Mouse (Mus musculus) left cerebral cortex, postnatal 36 days (tissue): ENCODE measurements at regions not wholly inside any gene's neighbourhood (a gene's known extent, or its start where the extent isn't known, plus 50 kb on each side); places are given as distances from the start of the nearest gene placed in this dataset.

ENCODE experiments used
- DNase-seq, 2 experiments: peaks; one replicate each; pipeline ENCODE4 v3.0.0; 2021 to 2022; ENCODE audit warnings: low spot score in 2 of 2, mixed read lengths in 1 of 2
- intact Hi-C: fragments of 180-260 bp; cut with DNase I; formaldehyde crosslinking; loops from one replicate; pipeline ENCODE4 v1.15.1; 2025

- intact Hi-C loops: loop anchor here (5.0 to 10.0 kb wide), 2 partner anchors 397 to 550 kb away; no protein-coding TSS in a partner anchor
- DNase-seq: no peak
Measured at GRCm38 (mm10) chr1:73274480-73274879, 258.8 kb upstream of the Tnp1 start.

DNA sequence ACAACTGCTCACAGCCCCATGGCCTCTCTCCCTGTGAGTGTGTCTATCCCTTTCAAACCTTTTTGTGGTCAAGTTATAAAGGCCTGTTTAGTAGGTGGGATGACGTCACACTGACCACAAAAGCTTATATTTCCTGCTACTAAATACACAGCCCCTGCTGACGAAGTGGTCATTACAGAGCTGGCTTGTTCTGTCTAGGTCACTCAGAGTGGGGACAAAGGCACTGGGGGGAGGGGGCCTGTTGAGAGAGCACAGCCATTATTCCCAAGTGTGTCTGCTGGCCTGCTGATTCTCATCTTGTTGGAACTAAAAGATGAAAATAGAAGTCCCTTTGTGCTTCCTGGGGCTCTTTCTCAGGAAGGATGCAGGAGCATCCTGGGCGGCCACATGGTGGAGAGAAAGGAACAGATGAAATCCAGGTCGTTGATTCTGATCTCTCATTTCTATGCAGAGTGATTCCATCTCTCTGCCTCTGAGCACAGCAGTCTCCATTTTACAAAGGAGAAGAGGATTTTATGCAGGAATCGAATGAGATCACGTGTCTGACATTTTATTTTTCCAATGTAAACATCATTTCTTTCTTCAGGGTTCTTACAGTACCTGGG lies 255.2 kb upstream of the Tnp1 start:
- DNase-seq: no peak
- intact Hi-C loops: loop anchor here (5.0 to 10.0 kb wide), 2 partner anchors 394 to 554 kb away; no protein-coding TSS in a partner anchor

- no peak for DNase-seq
- intact Hi-C loops: no loop called here
Measured at GRCm38 (mm10) chr1:73269051-73269755, 253.5 kb upstream of the Tnp1 start.

GRCm38 (mm10) chr1:73265009-73265408 lies 249.3 kb upstream of the Tnp1 start:
- DNase-seq: no peak
- intact Hi-C loops: no loop called here

- intact Hi-C loops: no loop called here
- DNase-seq: no peak
Measured at GRCm38 (mm10) chr1:73264245-73264644, 248.5 kb upstream of the Tnp1 start.

- no peak for DNase-seq
- intact Hi-C loops: no loop called here
Measured at GRCm38 (mm10) chr1:73259525-73260098, 243.9 kb upstream of the Tnp1 start.

GRCm38 (mm10) chr1:73257263-73257662 lies 241.6 kb upstream of the Tnp1 start:
- no peak for DNase-seq
- intact Hi-C loops: no loop called here

- DNase-seq: no peak
- intact Hi-C loops: no loop called here
Measured at GRCm38 (mm10) chr1:73251911-73252356, 236.2 kb upstream of the Tnp1 start.

GRCm38 (mm10) chr1:73244016-73244415 lies 228.3 kb upstream of the Tnp1 start:
- no peak for DNase-seq
- intact Hi-C loops: no loop called here

- no peak for DNase-seq
- intact Hi-C loops: no loop called here
Measured at GRCm38 (mm10) chr1:73242290-73242689, 226.6 kb upstream of the Tnp1 start.

- intact Hi-C loops: no loop called here
- DNase-seq: no peak
Measured at GRCm38 (mm10) chr1:73236867-73237266, 221.2 kb upstream of the Tnp1 start.

DNA sequence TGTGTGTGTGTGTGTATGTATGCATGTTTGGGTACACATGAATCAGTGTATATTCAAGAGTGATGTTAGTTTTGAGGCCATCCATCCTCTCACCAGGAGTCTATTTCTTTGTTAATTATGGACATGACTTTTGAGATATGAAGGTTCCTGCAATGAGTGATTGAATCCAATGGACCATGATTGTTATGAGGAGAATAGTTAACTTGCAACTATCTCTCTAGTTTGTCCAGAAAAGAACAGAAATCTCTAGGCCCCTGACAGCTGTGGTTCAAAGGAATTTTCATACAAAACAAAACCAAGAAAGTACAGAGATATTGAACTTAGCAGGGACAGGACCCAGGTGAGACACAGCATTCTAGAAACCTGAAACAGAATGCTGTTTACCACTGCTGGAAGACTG lies 217.9 kb upstream of the Tnp1 start:
- no peak for DNase-seq
- intact Hi-C loops: no loop called here

DNA sequence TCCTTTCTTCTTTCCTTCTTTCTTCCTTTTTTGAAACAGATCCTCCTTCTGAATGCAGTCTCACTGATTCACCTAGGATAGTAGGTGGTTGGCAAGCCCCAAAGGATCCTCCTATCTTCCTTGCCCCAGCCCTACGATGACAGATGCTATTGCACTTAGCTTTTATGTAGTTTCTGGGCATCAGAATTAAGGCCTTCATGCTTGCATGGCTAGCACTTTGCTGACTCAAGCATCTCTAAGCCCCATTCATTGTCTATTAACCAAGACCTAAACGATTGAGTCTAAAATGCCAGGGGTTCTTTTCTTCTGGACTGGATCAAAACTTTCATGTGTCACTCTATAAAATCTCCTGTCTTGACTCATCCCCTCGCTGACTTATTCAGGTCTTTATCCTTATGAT lies 217.3 kb upstream of the Tnp1 start:
- intact Hi-C loops: no loop called here
- DNase-seq: no peak

DNA sequence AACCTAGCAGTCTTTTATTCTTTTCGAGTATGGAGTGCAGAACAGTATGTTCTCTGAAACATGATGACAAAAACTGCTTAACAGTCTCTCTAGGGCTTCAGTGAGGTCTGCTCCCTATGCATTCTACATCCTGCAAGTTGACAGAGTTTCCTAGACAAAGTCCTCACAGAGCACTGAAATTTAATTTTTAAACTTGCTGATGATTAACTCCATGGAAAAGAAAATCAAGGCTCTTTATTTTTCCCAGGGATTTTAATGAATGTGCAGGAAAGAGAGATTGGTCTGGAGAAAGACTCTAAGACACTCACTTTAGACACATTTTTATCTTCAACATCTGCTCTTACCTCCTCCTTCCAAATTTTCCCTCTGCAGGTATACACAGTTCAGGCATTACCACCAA lies 214.9 kb upstream of the Tnp1 start:
- intact Hi-C loops: no loop called here
- no peak for DNase-seq

DNA sequence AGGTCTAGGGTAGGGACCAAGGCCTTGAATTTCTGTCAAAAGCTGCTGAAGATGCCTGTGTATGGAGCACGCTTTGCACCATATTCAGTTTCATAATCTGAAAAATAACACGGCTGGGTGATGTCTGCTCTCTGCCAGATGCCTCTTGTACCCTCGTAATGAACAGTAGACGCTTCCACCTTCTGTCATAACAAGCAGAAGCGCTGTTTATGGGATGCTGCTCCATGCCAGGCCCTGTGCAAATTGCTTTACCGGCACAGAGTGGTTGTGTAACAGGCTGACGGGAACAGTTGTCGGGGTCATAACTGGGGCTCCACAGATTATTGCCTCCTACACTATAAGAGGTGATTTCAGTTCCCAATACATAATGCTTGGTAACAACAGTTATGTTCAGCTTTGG lies 211.5 kb upstream of the Tnp1 start:
- no peak for DNase-seq
- intact Hi-C loops: no loop called here

GRCm38 (mm10) chr1:73221863-73222262 lies 206.2 kb upstream of the Tnp1 start:
- no peak for DNase-seq
- intact Hi-C loops: no loop called here

GRCm38 (mm10) chr1:73214305-73214946 lies 198.7 kb upstream of the Tnp1 start:
- intact Hi-C loops: no loop called here
- DNase-seq: no peak

DNA sequence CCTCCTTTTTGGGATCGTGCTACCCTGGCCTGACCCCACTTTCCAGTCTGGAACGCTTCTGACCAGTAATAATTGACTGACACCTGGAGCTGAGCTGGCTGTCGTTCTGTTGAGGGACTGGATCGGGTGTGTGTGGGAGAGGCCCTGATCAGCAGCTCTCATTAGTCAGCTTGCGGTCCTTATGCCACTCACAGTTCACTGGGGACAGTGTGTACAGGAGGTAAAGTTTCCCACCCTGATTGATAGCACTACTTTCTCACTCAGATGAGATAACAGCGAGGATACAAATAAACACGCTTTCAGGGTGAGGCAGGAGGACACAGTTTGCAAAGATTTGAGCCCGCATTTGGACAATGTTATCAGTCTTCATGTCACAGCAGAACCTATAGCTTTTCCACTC lies 191.7 kb upstream of the Tnp1 start:
- no peak for DNase-seq

GRCm38 (mm10) chr1:73205788-73206187 lies 190.1 kb upstream of the Tnp1 start:
- DNase-seq: no peak
- intact Hi-C loops: no loop called here

More for the DNA sequence above, 191.7 kb upstream of the Tnp1 start:
- intact Hi-C loops: no loop called here

GRCm38 (mm10) chr1:73200112-73200511 lies 184.4 kb upstream of the Tnp1 start:
- no peak for DNase-seq
- intact Hi-C loops: no loop called here

DNA sequence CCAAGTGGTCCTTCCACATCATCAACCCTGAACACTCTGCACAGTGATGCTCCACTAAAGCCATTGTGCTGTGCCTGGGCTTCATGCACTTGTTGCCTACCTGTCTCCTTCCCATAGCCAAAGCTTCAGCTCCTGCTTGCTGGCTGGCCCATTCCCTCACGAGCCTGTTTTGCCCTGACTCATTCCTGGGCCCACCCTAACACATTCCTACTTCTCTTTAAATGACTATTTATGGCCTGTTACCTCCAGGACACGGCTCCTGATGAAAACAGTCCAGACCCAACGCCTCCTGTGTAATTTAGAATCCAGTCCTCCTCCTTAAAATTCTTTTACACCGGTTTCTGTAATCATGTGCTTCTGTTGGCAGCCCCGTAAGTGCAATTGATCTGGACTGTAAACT lies 175.1 kb upstream of the Tnp1 start:
- no peak for DNase-seq
- intact Hi-C loops: no loop called here
